Mouse (Mus musculus): Measurements from ENCODE around the gene Smc4. TPM values are rescaled to one million over a fixed set of nuclear protein-coding genes. Genes with fewer than 3 reads are reported as not detected.
A peak's percentile ranks its signal among the peaks of the same experiment; 100 is the strongest.

Gene Smc4
- total RNA-seq (2021) = 1 to 10 TPM; 4.7 to 4.9 TPM
- long read RNA-seq, experiment 1, full-length matches to known transcripts = 3 of 5 reads
- long read RNA-seq, experiment 1, partial matches to known transcripts = 1 of 5 reads
- long read RNA-seq, experiment 1, other reads (novel, unspliced or antisense) = 1 of 5 reads
- long read RNA-seq, experiment 2, full-length matches to known transcripts = 2 of 4 reads
- long read RNA-seq, experiment 2, partial matches to known transcripts = 2 of 4 reads
- long read RNA-seq, experiment 2, other reads (novel, unspliced or antisense) = 0 of 4 reads

GRCm38 (mm10) chr3:69004437-69005337, at the start of gene Smc4, which contains the start of gene Ift80:
Gene Smc4 (plus strand): TSS chr3:69004738.
Gene Ift80 (minus strand): TSS chr3:69004570.
- intact Hi-C loops (cut with DNase I) = loop anchor here (2.0 to 10.0 kb wide), 2 partner anchors 40 to 720 kb away; partner anchors contain the start of genes Nmd3 and Trim59
- peak; percentile 92 to 94 for DNase-seq (ENCODE audit: extremely low spot score in 1 of 2, low spot score in 2 of 2)
- peak within 1 kb of the TSS; percentile 94 for H3K4me3 ChIP-seq
- peak within 1 kb of the TSS; percentile 90 for H3K27ac ChIP-seq
- no peak; the same call in 1 of the 2 replicates for TF ChIP-seq CTCF (IDR thresholded peaks at IDR 0.05)

GRCm38 (mm10) chr3:68956454-68956853, 48.1 kb upstream of the Smc4 start:
- no peak for DNase-seq (ENCODE audit: extremely low spot score in 1 of 2, low spot score in 2 of 2)
- no peak for TF ChIP-seq CTCF (IDR thresholded peaks at IDR 0.05)
- intact Hi-C loops (cut with DNase I) = loop anchor here (5.0 to 10.0 kb wide), 3 partner anchors 159 to 312 kb away; no protein-coding TSS in a partner anchor
- H3K4me3 ChIP-seq = no peak overlapping the region
- H3K27ac ChIP-seq = peak overlapping the region; percentile 19; the same call in 1 of the 2 replicates

- Histone ChIP-seq H3K4me3 (no peak overlapping the region), H3K27ac (no peak overlapping the region)
- intact Hi-C loops (cut with DNase I) = loop anchor here (5.0 to 10.0 kb wide), 3 partner anchors 160 to 313 kb away; no protein-coding TSS in a partner anchor
- no peak for TF ChIP-seq CTCF (IDR thresholded peaks at IDR 0.05)
- DNase-seq (ENCODE audit: extremely low spot score in 1 of 2, low spot score in 2 of 2) = no peak
These were observed 47.1 kb upstream of the Smc4 start for GRCm38 (mm10) chr3:68957413-68957812.

GRCm38 (mm10) chr3:68964682-68965081, 39.9 kb upstream of the Smc4 start:
- no peak overlapping the region for H3K4me3 ChIP-seq
- H3K27ac ChIP-seq = no peak overlapping the region
- DNase-seq (ENCODE audit: extremely low spot score in 1 of 2, low spot score in 2 of 2) = no peak
- TF ChIP-seq CTCF (IDR thresholded peaks at IDR 0.05) = peak; percentile 23
- intact Hi-C loops (cut with DNase I) = no loop called here

- intact Hi-C loops (cut with DNase I) = no loop called here
- no peak for TF ChIP-seq CTCF (IDR thresholded peaks at IDR 0.05)
- no peak overlapping the region for H3K4me3 ChIP-seq
- no peak overlapping the region for H3K27ac ChIP-seq
- DNase-seq (ENCODE audit: extremely low spot score in 1 of 2, low spot score in 2 of 2) = no peak
These were observed 37.8 kb upstream of the Smc4 start for GRCm38 (mm10) chr3:68966527-68967285.

GRCm38 (mm10) chr3:68967404-68967803, 37.1 kb upstream of the Smc4 start:
- intact Hi-C loops (cut with DNase I) = no loop called here
- Histone ChIP-seq H3K27ac (no peak overlapping the region), H3K4me3 (no peak overlapping the region)
- no peak for TF ChIP-seq CTCF (IDR thresholded peaks at IDR 0.05)
- DNase-seq (ENCODE audit: extremely low spot score in 1 of 2, low spot score in 2 of 2) = no peak

GRCm38 (mm10) chr3:68969091-68969590, 35.4 kb upstream of the Smc4 start:
- no peak overlapping the region for H3K27ac ChIP-seq
- no peak overlapping the region for H3K4me3 ChIP-seq
- DNase-seq (ENCODE audit: extremely low spot score in 1 of 2, low spot score in 2 of 2) = no peak
- no peak for TF ChIP-seq CTCF (IDR thresholded peaks at IDR 0.05)
- intact Hi-C loops (cut with DNase I) = no loop called here

GRCm38 (mm10) chr3:68973574-68973973, 31.0 kb upstream of the Smc4 start:
- DNase-seq (ENCODE audit: extremely low spot score in 1 of 2, low spot score in 2 of 2) = no peak
- intact Hi-C loops (cut with DNase I) = no loop called here
- no peak for TF ChIP-seq CTCF (IDR thresholded peaks at IDR 0.05)
- H3K27ac ChIP-seq = no peak overlapping the region
- no peak overlapping the region for H3K4me3 ChIP-seq

- no peak for TF ChIP-seq CTCF (IDR thresholded peaks at IDR 0.05)
- Histone ChIP-seq H3K27ac (no peak overlapping the region), H3K4me3 (no peak overlapping the region)
- intact Hi-C loops (cut with DNase I) = no loop called here
- no peak for DNase-seq (ENCODE audit: extremely low spot score in 1 of 2, low spot score in 2 of 2)
These were observed 29.7 kb upstream of the Smc4 start for GRCm38 (mm10) chr3:68974639-68975532.

All from left cerebral cortex, adult 2 months (tissue).